Mouse (Mus musculus) spleen, adult 2 months (tissue): ENCODE results near the gene Cldn7. TPM values are rescaled to one million over a fixed set of nuclear protein-coding genes. Genes with fewer than 3 reads are reported as not detected.

Experiments used
- DNase-seq, 2 experiments: peaks; one replicate each; pipeline versions ENCODE4 v3.0.0 to v3.0.0-alpha.2; 2012 to 2021; ENCODE audit warnings: low spot score in 2 of 2, low read depth in 1 of 2
- H3K27ac ChIP-seq: fragments of 200-500 bp; 2 replicates; pipeline ENCODE4 v1.5.1; 2012; ENCODE audit warnings: low read length, inconsistent platforms; ENCODE audit not compliant: insufficient read depth
- H3K27me3 ChIP-seq: fragments of 200-500 bp; 2 replicates; pipeline ENCODE4 v1.6.1; 2012; ENCODE audit warnings: mild to moderate bottlenecking, moderate library complexity, low read length, inconsistent platforms; ENCODE audit not compliant: control insufficient read depth, insufficient read depth
- H3K36me3 ChIP-seq: fragments of 200-500 bp; 2 replicates; pipeline ENCODE4 v1.6.1; 2012; ENCODE audit warnings: mild to moderate bottlenecking, low read length, inconsistent platforms; ENCODE audit not compliant: control insufficient read depth, insufficient read depth
- H3K4me1 ChIP-seq: fragments of 200-500 bp; 2 replicates; pipeline ENCODE4 v1.6.1; 2011; ENCODE audit warnings: inconsistent platforms; ENCODE audit not compliant: control insufficient read depth, insufficient read depth, insufficient read length
- H3K4me3 ChIP-seq: fragments of 200-500 bp; 2 replicates; pipeline ENCODE4 v1.5.1; 2011; ENCODE audit warnings: mild to moderate bottlenecking, inconsistent platforms; ENCODE audit not compliant: insufficient read depth, insufficient read length; ENCODE audit errors: extremely low read depth
- CTCF ChIP-seq: fragments of 200-500 bp; IDR thresholded peaks from 2 replicates; pipeline ENCODE4 v1.5.1; 2011; ENCODE audit warnings: mild to moderate bottlenecking, inconsistent platforms; ENCODE audit not compliant: insufficient read depth, insufficient read length, insufficient replicate concordance; ENCODE audit errors: extremely low read depth
- POLR2A ChIP-seq: fragments of 200-500 bp; IDR thresholded peaks from 2 replicates; pipeline ENCODE4 v1.6.1; 2011; ENCODE audit warnings: low read depth, low read length, inconsistent platforms
- WGBS: fragments of 180-500 bp; shearing (Covaris S2); methylation state at CpG from one replicate; pipeline ENCODE4 v1.1.7; 2018; 5-methylcytosine and 5-hydroxymethylcytosine counted together
- polyA plus RNA-seq: library from polyadenylated mRNA; depleted of rRNA; stranded (reverse); fragments of >200 nt; gene quantifications from 2 replicates; pipeline ENCODE4 v1.2.3, GENCODE M21; 2012

Gene Cldn7
- polyA plus RNA-seq, 1 experiment, result 2.0 TPM

DNA sequence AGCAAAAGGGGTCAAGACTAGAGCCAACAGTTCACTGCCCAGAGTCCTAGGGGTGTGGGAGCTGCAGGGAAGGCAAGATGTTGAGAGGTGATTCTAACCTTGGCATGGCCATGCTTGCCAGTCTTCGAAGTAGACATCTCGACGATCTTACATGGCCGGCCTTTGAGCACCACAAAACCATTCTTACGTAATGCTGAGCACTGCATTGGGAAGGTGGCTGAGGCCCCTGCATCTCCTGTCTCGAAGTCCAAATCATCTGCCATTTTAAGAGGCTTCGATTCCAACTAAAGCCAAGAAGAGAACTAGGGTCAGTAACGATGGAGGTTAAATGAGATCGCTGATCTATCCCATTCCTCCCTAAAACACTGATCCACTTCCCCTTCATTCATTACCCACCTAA is 45.5 kb upstream of the Cldn7 start:
- Histone ChIP-seq H3K36me3 (peaks cover 31% of the 10 kb centered on the region), H3K4me1 (peaks cover 11% of the 10 kb centered on the region), H3K27ac (peak overlapping the region; percentile 55; the same call in 1 of the 2 replicates), H3K27me3 (no peaks in the 10 kb centered on the region), H3K4me3 (no peak overlapping the region; the same call in 1 of the 2 replicates)
- WGBS, result 46% methylated on average over 9 of the region's 9 CpGs
- no peak for DNase-seq
- TF ChIP-seq POLR2A (no peak), CTCF (no peak)

DNA sequence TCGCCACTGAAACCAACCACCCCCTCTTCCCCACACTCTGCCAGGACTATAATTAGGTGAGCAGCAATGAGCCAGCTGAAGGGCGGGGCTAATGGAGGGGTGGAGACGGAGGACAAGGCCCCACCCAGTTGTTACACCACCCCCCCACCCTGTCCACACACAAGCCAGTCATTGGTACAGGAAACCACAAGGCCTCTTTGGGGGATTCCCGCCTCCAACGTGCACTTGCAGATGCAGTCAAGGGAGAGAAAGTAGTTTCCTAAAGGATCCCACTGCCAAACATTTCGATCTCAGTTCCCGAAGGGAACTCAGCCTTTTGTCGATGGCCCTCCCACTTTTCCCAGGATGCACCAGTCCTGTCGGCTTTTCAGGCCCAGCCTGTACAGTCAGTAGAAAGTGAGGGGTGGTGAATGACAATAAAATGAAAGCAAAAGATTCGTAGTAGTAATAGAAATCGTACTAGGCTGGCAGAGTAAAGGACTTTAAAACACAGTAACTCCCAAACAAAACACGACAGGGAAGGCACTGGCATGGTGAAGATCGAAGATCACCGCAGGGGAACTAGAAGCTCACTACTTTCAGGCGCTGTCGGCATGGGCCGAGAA is 44.8 kb upstream of the Cldn7 start:
- Histone ChIP-seq H3K27ac (peak overlapping the region; percentile 98), H3K27me3 (no peaks in the 10 kb centered on the region), H3K36me3 (peaks cover 31% of the 10 kb centered on the region), H3K4me3 (peak overlapping the region; percentile 96), H3K4me1 (peaks cover 8% of the 10 kb centered on the region)
- TF ChIP-seq CTCF (no peak), POLR2A (no peak)
- peak; percentile 76 to 84 for DNase-seq
- under 1% methylated on average over 17 of the region's 17 CpGs for WGBS

DNA sequence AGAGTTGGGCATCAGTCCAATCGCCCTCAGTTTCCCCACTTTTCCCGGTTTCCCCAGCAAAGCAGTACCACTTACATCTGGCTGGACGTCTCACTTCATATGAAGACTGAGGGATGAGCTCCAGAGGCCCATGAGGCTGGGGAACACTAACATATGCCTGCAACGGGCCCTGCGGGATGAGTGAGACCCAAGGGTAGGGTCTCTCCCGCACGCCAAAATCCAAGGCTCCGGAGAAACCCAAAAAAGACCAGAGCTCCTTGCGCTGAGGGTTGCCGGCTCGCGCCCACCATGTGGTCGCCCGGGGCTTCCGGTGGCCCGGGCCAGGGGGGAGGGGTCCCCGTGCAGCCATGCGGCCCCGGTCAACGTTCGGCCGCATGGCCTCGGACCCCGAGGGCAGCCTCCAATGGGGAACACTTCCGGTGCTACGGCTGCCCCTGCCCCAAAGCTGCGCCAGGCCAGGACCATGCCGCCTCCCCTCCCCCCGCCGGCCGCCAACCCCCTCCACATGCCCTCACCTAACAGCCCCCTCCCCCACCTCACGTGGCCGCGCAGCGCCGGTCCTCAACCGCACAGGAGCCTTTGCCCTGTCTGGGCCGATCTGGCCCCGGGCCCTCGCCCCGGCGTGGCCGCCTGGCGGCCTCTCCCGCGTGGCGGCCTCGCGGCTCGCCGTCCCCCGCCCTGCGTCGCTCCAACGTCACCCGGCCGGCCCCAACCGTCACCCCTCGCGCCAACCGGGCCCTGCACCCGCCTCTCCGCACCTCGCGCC is 44.1 kb upstream of the Cldn7 start:
- peak in 1 of 2 experiments; percentile 46 for DNase-seq
- Histone ChIP-seq H3K27me3 (no peaks in the 10 kb centered on the region), H3K27ac (peak overlapping the region; percentile 98), H3K36me3 (peaks cover 28% of the 10 kb centered on the region), H3K4me1 (peaks cover 7% of the 10 kb centered on the region; the same call in 1 of the 2 replicates), H3K4me3 (peak overlapping the region; percentile 96)
- WGBS, result under 1% methylated on average over 41 of the region's 65 CpGs
- no peak for TF ChIP-seq CTCF
- TF ChIP-seq POLR2A, result no peak

DNA sequence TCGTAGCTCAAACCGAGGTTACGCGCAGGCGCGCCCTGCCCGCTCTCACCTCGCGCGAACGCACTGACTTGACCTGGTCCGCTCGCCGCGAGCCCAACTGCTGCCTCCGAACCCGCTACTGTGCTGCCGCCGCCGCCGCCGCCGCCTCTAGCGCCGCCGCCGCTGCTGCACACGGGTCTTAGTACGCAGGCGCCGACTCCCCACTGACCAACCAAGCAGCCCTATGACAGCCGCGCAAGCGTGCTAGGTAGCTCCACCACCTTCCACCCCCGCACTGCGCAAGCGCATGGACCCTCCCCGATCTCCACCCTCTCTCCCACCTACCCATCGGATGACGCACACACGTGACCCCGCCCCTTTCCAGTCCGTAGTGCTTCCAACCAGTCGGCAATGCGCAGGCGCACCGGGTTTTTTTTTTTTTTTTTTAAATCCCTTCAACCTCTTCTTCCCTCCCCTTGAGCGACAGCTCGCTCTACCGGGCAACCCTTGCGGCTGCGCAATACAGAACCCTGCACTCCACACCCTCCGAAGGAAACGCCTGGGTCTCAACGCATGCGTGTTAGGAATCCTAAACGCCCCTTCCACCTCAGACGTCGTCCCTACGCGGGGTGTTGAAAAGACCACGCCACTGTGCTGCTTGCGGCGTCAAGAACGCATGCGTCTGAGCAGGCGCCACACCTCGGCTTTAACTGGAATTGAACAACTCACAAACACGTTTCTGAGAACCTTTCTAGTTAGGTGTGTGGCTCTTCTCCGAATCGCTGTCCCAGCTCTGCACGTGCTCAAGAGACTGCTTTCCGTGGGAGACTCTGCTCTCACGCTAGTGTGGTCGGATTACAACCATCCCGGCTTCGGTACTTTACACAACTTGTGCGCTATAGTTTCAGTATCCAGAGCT is 43.2 kb upstream of the Cldn7 start, which contains the start of gene Eif5a:
Gene Eif5a, minus strand, starts transcription at position 845 of the 898 bp plus-strand sequence.
- peaks cover 19% of the 10 kb centered on the region for H3K36me3 ChIP-seq
- no peaks in the 10 kb centered on the region for H3K27me3 ChIP-seq
- peaks cover 7% of the 10 kb centered on the region; the same call in 1 of the 2 replicates for H3K4me1 ChIP-seq
- peak; percentile 100 for DNase-seq
- H3K4me3 ChIP-seq, result peak within 1 kb of the TSS; percentile 96
- TF ChIP-seq CTCF (peak; percentile 40; the same call in 1 of the 2 replicates), POLR2A (peak; percentile 80)
- peak within 1 kb of the TSS; percentile 98 for H3K27ac ChIP-seq
- under 1% methylated on average over 78 of the region's 78 CpGs for WGBS

DNA sequence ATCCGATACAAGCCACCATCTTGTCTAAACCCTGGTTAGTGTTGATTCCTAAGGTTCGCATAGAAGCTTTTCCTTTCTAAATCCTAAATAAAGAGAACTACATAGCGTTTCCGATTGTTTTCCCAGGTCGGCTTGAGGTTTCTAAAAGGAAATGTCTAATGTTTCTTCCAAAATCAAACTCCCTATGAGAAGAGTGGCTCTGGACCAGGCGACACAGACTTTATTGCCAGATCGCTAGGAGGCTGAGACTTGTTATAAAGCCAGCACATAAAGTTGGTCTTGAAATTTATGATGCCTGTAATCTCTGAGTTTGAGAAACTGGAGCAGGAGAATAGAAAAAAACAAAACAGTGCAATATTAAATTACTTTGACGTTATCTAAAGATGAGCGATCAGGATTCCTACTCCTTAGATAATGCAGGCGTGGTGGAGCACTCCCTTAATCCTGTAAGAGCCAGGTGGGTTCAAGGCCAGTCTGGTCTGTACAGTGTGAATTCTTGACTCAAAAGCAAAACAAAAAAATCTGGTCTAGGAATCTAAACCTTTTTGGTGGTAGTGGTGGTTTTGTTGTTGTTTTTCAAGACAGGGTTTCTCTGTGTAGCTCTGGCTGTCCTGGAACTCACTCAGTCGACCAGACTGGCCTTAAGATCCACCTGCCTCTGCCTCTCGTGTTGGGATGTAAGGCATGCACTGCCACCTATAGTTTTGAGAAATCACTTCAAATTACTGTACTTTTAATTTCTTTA is 42.4 kb upstream of the Cldn7 start:
- Histone ChIP-seq H3K4me1 (peaks cover 7% of the 10 kb centered on the region; the same call in 1 of the 2 replicates), H3K4me3 (peak overlapping the region; percentile 71), H3K27me3 (no peaks in the 10 kb centered on the region), H3K36me3 (peaks cover 16% of the 10 kb centered on the region), H3K27ac (peak overlapping the region; percentile 97)
- TF ChIP-seq POLR2A, result no peak
- no peak for TF ChIP-seq CTCF
- WGBS, result 5% methylated on average over 12 of the region's 12 CpGs
- DNase-seq, result no peak

DNA sequence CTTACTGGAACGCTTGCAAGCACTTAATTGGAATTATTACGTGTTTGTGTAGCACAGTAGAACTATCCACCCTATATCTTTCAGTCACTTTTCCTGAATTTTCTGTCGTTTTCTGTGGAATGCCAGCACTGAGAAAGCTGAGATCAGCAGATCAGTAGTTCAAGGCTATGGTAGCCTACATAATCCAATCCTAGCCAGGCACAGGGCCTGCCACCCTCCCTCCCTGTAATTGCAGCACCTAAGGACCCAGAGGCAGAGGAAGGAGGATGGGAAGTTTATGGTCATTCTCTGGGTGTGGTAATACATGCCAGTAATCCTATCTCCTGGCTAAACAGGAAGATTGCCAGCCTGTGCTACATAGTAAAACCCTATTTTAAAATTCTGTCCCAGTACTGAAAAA is 41.8 kb upstream of the Cldn7 start:
- TF ChIP-seq CTCF (no peak), POLR2A (no peak)
- no peaks in the 10 kb centered on the region for H3K27me3 ChIP-seq
- H3K36me3 ChIP-seq, result peaks cover 10% of the 10 kb centered on the region
- peaks cover 7% of the 10 kb centered on the region; the same call in 1 of the 2 replicates for H3K4me1 ChIP-seq
- DNase-seq, result no peak
- 64% methylated on average over 3 of the region's 3 CpGs for WGBS
- no peak overlapping the region for H3K4me3 ChIP-seq
- H3K27ac ChIP-seq, result peak overlapping the region; percentile 40
